In genomic region chr15:27783541-27784125, GRCm38 (mm10) we compare ENCODE assay signal across 9 mouse cellular contexts.
DNase-seq lines count a peak whose midpoint lies in the region; ATAC-seq lines count a peak whose summit lies in the region.
"Had no signal": no experiment of that assay in that cellular context is flagged by ENCODE, and none has a peak within 500 bp of the region (broad histone marks: within the 10 kb centered on the region; RNA-seq: fewer than 3 reads in every experiment).

No protein-coding gene starts in this region.

- H3K4me3 ChIP-seq in forebrain, embryonic 13.5 days: no peak overlapping the region
- 0 out of 2 replicates have a peak overlapping the region, but pooled peaks have one; percentile 4 for H3K4me3 ChIP-seq in intestine, embryonic 14.5 days (ENCODE audit: low read depth, low read length)
- peak overlapping the region; percentile 21 for H3K4me3 ChIP-seq in liver, embryonic 16.5 days (ENCODE audit: low read depth, low read length)
- no peak overlapping the region for H3K4me3 ChIP-seq in neural tube, embryonic 12.5 days

- peak; percentile 44 for ATAC-seq in forebrain, embryonic 13.5 days
- no peak for ATAC-seq in intestine, embryonic 14.5 days (replicated peaks; ENCODE audit: low FRiP score, low TSS enrichment, low read depth)
- ATAC-seq in liver, embryonic 16.5 days (ENCODE audit: low read depth): peak; percentile 35; the same call in 1 of the 2 replicates
- peak; percentile 11; the same call in 1 of the 2 replicates for ATAC-seq in neural tube, embryonic 12.5 days (ENCODE audit: low FRiP score, low read depth)

- H3K27ac ChIP-seq in forebrain, embryonic 13.5 days: peak overlapping the region; percentile 90
- H3K27ac ChIP-seq in intestine, embryonic 14.5 days (ENCODE audit: low read depth): peak overlapping the region; percentile 75
- peak overlapping the region; percentile 77 for H3K27ac ChIP-seq in liver, embryonic 16.5 days (ENCODE audit: low read length)
- H3K27ac ChIP-seq in neural tube, embryonic 12.5 days: peak overlapping the region; percentile 50

- H3K36me3 ChIP-seq in forebrain, embryonic 13.5 days (ENCODE audit: poor library complexity, severe bottlenecking): no peaks in the 10 kb centered on the region
- no peaks in the 10 kb centered on the region for H3K36me3 ChIP-seq in intestine, embryonic 14.5 days (ENCODE audit: control insufficient read depth, insufficient read depth, low read length)
- H3K36me3 ChIP-seq in liver, embryonic 16.5 days (ENCODE audit: control insufficient read depth, insufficient read depth): no peaks in the 10 kb centered on the region
- H3K36me3 ChIP-seq in neural tube, embryonic 12.5 days: no peaks in the 10 kb centered on the region
- H3K36me3 ChIP-seq: G1E had no signal

- H3K4me2 ChIP-seq in forebrain, embryonic 13.5 days: peak overlapping the region; percentile 42
- H3K4me2 ChIP-seq in intestine, embryonic 14.5 days (ENCODE audit: low read length): peak overlapping the region; percentile 54
- H3K4me2 ChIP-seq in liver, embryonic 16.5 days (ENCODE audit: low read depth, low read length): peak overlapping the region; percentile 39
- H3K4me2 ChIP-seq in neural tube, embryonic 12.5 days (replicated peaks): peak overlapping the region; percentile 33

- H3K9me3 ChIP-seq in forebrain, embryonic 13.5 days (replicated peaks): no peaks in the 10 kb centered on the region
- H3K9me3 ChIP-seq in intestine, embryonic 14.5 days (ENCODE audit: control insufficient read depth, low read length): no peaks in the 10 kb centered on the region
- no peaks in the 10 kb centered on the region for H3K9me3 ChIP-seq in liver, embryonic 16.5 days (replicated peaks; ENCODE audit: control insufficient read depth, low read length)
- no peaks in the 10 kb centered on the region for H3K9me3 ChIP-seq in neural tube, embryonic 12.5 days

- H3K9ac ChIP-seq in forebrain, embryonic 13.5 days: peak overlapping the region; percentile 54
- peak overlapping the region; percentile 27; the same call in 1 of the 2 replicates for H3K9ac ChIP-seq in intestine, embryonic 14.5 days (ENCODE audit: low read length)
- no peak overlapping the region for H3K9ac ChIP-seq in liver, embryonic 16.5 days (ENCODE audit: low read depth, low read length)
- H3K9ac ChIP-seq in neural tube, embryonic 12.5 days: 0 out of 2 replicates have a peak overlapping the region, but pooled peaks have one; percentile 27

- peak; percentile 98 for DNase-seq in heart, adult 11 months
- DNase-seq in heart, postnatal 25 days (ENCODE audit: low spot score): no peak
- DNase-seq in intestine, embryonic 14.5 days (ENCODE audit: low spot score): no peak
- no peak for DNase-seq in right cerebral cortex, adult 2 months (ENCODE audit: low spot score in 2 of 2)
- DNase-seq in layer of hippocampus, adult 18-20 months (ENCODE audit: low spot score in 2 of 2): no peak

- H3K27me3 ChIP-seq in forebrain, embryonic 13.5 days: no peaks in the 10 kb centered on the region
- H3K27me3 ChIP-seq in intestine, embryonic 14.5 days (replicated peaks; ENCODE audit: control insufficient read depth, insufficient read depth, low read length): no peaks in the 10 kb centered on the region
- H3K27me3 ChIP-seq in liver, embryonic 16.5 days (ENCODE audit: control insufficient read depth, insufficient read depth, low read depth, low read length): no peaks in the 10 kb centered on the region
- H3K27me3 ChIP-seq in neural tube, embryonic 12.5 days (replicated peaks): no peaks in the 10 kb centered on the region

- intact Hi-C loops in heart, postnatal 25 days (cut with DNase I): loop anchor here (2.0 kb wide), 1 partner anchor 13 kb away; no protein-coding TSS in a partner anchor

- WGBS in forebrain, embryonic 13.5 days: 14% methylated on average over 12 of the region's 12 CpGs
- WGBS in intestine, embryonic 14.5 days: 31% methylated on average over 12 of the region's 12 CpGs
- 14% methylated on average over 12 of the region's 12 CpGs for WGBS in liver, embryonic 16.5 days (ENCODE audit: insufficient replicate concordance)
- WGBS in neural tube, embryonic 12.5 days: 30% methylated on average over 12 of the region's 12 CpGs

- H3K4me1 ChIP-seq in forebrain, embryonic 13.5 days: peaks cover 97% of the 10 kb centered on the region
- H3K4me1 ChIP-seq in intestine, embryonic 14.5 days (replicated peaks; ENCODE audit: control insufficient read depth, insufficient read depth, low read length): peaks cover 77% of the 10 kb centered on the region
- no peaks in the 10 kb centered on the region; the same call in 1 of the 2 replicates for H3K4me1 ChIP-seq in liver, embryonic 16.5 days (ENCODE audit: control insufficient read depth, low read depth, low read length)
- peaks cover 92% of the 10 kb centered on the region for H3K4me1 ChIP-seq in neural tube, embryonic 12.5 days

Comparison
In these comparisons a context has a peak if more than half of its experiments do, and no peak if none do; other contexts are left out.
1. H3K4me3 ChIP-seq: peak in intestine, embryonic 14.5 days (single experiment) and liver, embryonic 16.5 days (single experiment); none in forebrain, embryonic 13.5 days (single experiment) and neural tube, embryonic 12.5 days (single experiment).
2. Peak in every context shown above with its lines, with median percentiles within 50 percentile points of each other: H3K27ac ChIP-seq and H3K4me2 ChIP-seq.